Mouse (Mus musculus) lung, embryonic 14.5 days (tissue): Measurements from ENCODE around the gene Zbtb20. TPM values are rescaled to one million over a fixed set of nuclear protein-coding genes. Genes with fewer than 3 reads are reported as not detected.

Experiments
- ATAC-seq: fragments of 200-750 bp; cut with Nextera tagmentation; 2 replicates; pipeline ENCODE4 v1.8.0; 2017; ENCODE audit warnings: mild to moderate bottlenecking, moderate TSS enrichment, moderate library complexity; ENCODE audit not compliant: insufficient read depth
- DNase-seq: peaks from one replicate; pipeline ENCODE4 v3.0.0-alpha.2; 2015
- H3K27ac ChIP-seq: fragments of 300-500 bp; sonication (generic); 2 replicates; pipeline ENCODE4 v1.5.1; 2014; ENCODE audit warnings: low read depth, mild to moderate bottlenecking, moderate library complexity
- H3K27me3 ChIP-seq: fragments of 300-500 bp; sonication (generic); 2 replicates; pipeline ENCODE4 v1.6.1; 2014; ENCODE audit warnings: low read length, control low read depth; ENCODE audit not compliant: insufficient read depth
- H3K36me3 ChIP-seq: fragments of 300-500 bp; sonication (generic); 2 replicates; pipeline ENCODE4 v1.6.1; 2014; ENCODE audit warnings: control low read depth; ENCODE audit not compliant: insufficient read depth
- H3K4me1 ChIP-seq: fragments of 300-500 bp; sonication (generic); 2 replicates; pipeline ENCODE4 v1.6.1; 2014; ENCODE audit warnings: antibody characterized with exemption, control low read depth; ENCODE audit not compliant: insufficient read depth
- H3K4me2 ChIP-seq: fragments of 300-500 bp; sonication (generic); 2 replicates; pipeline ENCODE4 v1.6.1; 2014; ENCODE audit warnings: mild to moderate bottlenecking
- H3K4me3 ChIP-seq: fragments of 300-500 bp; sonication (generic); 2 replicates; pipeline ENCODE4 v1.5.1; 2014; ENCODE audit warnings: low read depth, low read length
- H3K9ac ChIP-seq: fragments of 300-500 bp; sonication (generic); 2 replicates; pipeline ENCODE4 v1.6.1; 2014
- H3K9me3 ChIP-seq: fragments of 300-500 bp; sonication (generic); 2 replicates; pipeline ENCODE4 v1.6.1; 2016; ENCODE audit warnings: low read depth, low read length, control low read depth
- CTCF ChIP-seq: IDR thresholded peaks from 2 replicates; pipeline ENCODE4 v1.5.1; 2016; ENCODE audit warnings: antibody characterized with exemption, low read depth
- WGBS: fragments of 180-500 bp; shearing (Covaris S2); extraction: QIAGEN DNeasy Blood & Tissue Kit; methylation state at CpG from one replicate; pipeline ENCODE4 v1.1.7; 2014; 5-methylcytosine and 5-hydroxymethylcytosine counted together
- polyA plus RNA-seq: library from polyadenylated mRNA; unstranded; fragments of >200 nt; fragmentation: Nextera tagmentation; extraction: Ambion mirVana; gene quantifications from 2 replicates; pipeline ENCODE4 v1.2.1, GENCODE M21; 2014

Gene Zbtb20
- polyA plus RNA-seq, 1 experiment from 2014 or later: 17.6 TPM

- Histone ChIP-seq H3K9ac (no peak overlapping the region), H3K27ac (no peak overlapping the region), H3K4me2 (no peak overlapping the region), H3K36me3 (no peaks in the 10 kb centered on the region), H3K27me3 (no peaks in the 10 kb centered on the region), H3K4me3 (no peak overlapping the region), H3K4me1 (no peaks in the 10 kb centered on the region), H3K9me3 (no peaks in the 10 kb centered on the region)
- ATAC-seq: no peak
- WGBS: 44% methylated on average over 2 of the region's 2 CpGs
- TF ChIP-seq CTCF: no peak
- no peak for DNase-seq
These were observed 544.2 kb downstream of the Zbtb20 start for GRCm38 (mm10) chr16:43419923-43420322.

DNA sequence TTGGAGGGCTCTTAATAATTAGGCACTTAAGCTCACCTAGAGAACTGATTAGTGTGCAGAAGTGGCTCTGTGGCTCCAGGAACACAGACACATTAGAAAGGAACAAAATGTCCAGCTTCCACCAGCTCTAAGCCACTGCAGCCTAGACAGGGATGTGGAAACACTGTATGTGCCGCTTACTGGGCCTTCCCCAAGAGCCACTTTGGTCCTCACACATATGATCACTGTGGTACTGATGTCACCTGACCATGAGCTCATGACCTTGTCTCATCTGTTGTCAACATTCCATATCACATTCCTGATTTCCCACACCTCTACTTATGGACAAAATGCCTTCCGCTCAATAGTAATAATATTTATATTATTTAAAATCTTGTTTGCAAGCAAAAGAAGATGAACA, 553.3 kb downstream of the Zbtb20 start:
- H3K36me3 ChIP-seq: no peaks in the 10 kb centered on the region
- ATAC-seq (no peak), DNase-seq (no peak)
- no peak overlapping the region for H3K27ac ChIP-seq
- H3K9ac ChIP-seq: no peak overlapping the region
- no peaks in the 10 kb centered on the region for H3K4me1 ChIP-seq
- H3K4me3 ChIP-seq: no peak overlapping the region
- no peak overlapping the region for H3K4me2 ChIP-seq
- H3K9me3 ChIP-seq: no peaks in the 10 kb centered on the region
- H3K27me3 ChIP-seq: no peaks in the 10 kb centered on the region
- TF ChIP-seq CTCF: no peak
- WGBS: 71% methylated on average over 2 of the region's 2 CpGs

GRCm38 (mm10) chr16:43430030-43430429, 554.3 kb downstream of the Zbtb20 start:
- ATAC-seq: no peak
- Histone ChIP-seq H3K27me3 (no peaks in the 10 kb centered on the region), H3K4me1 (no peaks in the 10 kb centered on the region), H3K9me3 (no peaks in the 10 kb centered on the region), H3K36me3 (no peaks in the 10 kb centered on the region), H3K4me2 (no peak overlapping the region), H3K27ac (no peak overlapping the region), H3K4me3 (no peak overlapping the region), H3K9ac (no peak overlapping the region)
- 64% methylated on average over 4 of the region's 4 CpGs for WGBS
- no peak for TF ChIP-seq CTCF
- no peak for DNase-seq

DNA sequence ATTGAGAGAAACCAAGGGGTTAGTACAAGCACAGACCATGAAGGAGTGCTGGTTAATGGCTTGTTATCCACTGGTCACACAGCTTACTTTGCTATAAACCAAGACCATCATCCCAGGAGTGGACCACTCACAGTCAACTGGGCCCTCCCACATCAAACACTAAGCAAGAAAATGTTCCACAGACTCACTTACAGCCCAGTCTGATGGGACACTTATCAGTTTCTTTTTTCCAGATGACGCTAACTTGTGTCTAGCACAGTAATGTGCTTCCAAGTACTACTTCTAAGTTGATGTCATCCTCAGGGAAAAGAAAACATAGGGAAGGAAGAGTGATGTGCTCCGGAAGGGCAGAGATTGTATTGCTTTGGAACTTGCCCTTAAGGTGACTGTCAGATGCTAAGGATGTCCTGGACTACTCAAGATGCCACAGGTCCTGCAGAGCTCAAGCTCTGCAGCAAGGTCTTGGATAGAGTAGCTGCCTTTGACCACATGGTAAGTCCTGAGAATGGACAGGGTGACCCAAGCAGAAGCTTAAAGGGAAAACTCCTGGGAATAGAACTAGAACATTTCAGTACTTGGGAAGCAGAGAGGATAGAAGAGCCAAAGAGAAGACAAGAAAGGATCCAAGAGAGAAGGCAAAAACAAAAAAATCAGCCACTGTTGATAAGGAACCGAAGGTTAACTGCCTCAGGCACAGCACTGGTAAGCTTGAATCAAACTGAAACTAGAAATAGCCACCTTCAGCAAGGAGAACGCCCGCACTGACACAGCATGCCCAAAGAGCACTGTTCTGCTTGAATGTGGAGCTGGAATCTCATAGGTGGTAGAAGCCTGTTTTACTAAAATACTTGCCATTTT, 556.1 kb downstream of the Zbtb20 start:
- no peaks in the 10 kb centered on the region for H3K9me3 ChIP-seq
- H3K36me3 ChIP-seq: no peaks in the 10 kb centered on the region
- H3K27me3 ChIP-seq: no peaks in the 10 kb centered on the region
- DNase-seq (no peak), ATAC-seq (no peak)
- H3K4me2 ChIP-seq: no peak overlapping the region
- H3K9ac ChIP-seq: no peak overlapping the region
- no peaks in the 10 kb centered on the region for H3K4me1 ChIP-seq
- H3K4me3 ChIP-seq: no peak overlapping the region
- H3K27ac ChIP-seq: no peak overlapping the region
- TF ChIP-seq CTCF: no peak
- WGBS: 74% methylated on average over 5 of the region's 5 CpGs

DNA sequence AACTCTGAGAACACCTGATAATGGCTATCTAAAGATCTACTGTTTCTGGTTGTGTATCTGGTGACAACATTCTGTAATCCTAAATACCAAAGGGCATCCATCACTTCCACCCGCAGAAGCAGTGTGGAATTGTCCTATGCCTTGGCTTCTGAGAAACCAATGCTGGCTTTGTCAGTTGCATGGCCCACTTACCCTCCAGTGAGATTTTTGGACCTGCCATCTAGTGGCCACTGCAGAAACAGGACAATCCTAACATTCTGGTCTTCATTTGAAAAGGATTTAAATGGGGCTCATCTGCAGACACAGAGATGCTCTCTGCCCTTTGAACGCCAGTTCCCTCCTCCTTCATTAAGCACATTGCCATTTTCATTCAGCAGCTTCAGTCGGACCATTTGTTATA, 559.3 kb downstream of the Zbtb20 start:
- Histone ChIP-seq H3K27me3 (no peaks in the 10 kb centered on the region), H3K4me1 (no peaks in the 10 kb centered on the region), H3K4me2 (no peak overlapping the region), H3K9ac (no peak overlapping the region), H3K27ac (no peak overlapping the region), H3K9me3 (no peaks in the 10 kb centered on the region), H3K36me3 (no peaks in the 10 kb centered on the region), H3K4me3 (no peak overlapping the region)
- ATAC-seq (no peak), DNase-seq (peak; percentile 67)
- WGBS: 48% methylated on average over 3 of the region's 3 CpGs
- peak; percentile 67 for TF ChIP-seq CTCF

DNA sequence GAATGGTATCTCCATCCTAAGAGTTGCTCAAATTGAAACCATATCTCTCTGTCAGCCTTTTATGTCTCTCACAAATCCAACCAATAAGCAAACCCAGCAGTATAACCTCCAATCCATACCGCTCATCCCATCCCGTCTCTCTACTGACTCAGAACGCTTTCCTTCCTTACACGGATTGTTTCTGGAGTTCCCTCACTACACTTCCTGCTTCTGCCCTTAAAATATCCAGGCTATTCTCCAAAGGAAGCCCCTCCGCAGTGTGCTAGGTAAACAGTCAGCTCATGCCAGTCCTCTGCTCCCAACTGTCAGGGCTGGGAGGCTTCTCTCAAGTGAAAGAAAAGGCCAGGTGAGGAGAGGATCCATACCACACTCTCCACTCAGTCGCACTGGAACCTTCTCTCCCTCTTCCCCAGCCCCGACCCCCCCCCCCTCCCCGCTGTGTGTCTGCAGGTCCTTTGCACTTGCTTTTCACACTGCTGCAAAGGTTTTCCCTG, 563.2 kb downstream of the Zbtb20 start:
- TF ChIP-seq CTCF: no peak
- H3K4me3 ChIP-seq: no peak overlapping the region
- no peaks in the 10 kb centered on the region for H3K27me3 ChIP-seq
- no peaks in the 10 kb centered on the region for H3K4me1 ChIP-seq
- H3K27ac ChIP-seq: no peak overlapping the region
- DNase-seq: no peak
- WGBS: 51% methylated on average over 8 of the region's 8 CpGs
- H3K9ac ChIP-seq: no peak overlapping the region
- H3K36me3 ChIP-seq: no peaks in the 10 kb centered on the region
- peak; percentile 21; the same call in 1 of the 2 replicates for ATAC-seq
- H3K9me3 ChIP-seq: no peaks in the 10 kb centered on the region
- no peak overlapping the region for H3K4me2 ChIP-seq

DNA sequence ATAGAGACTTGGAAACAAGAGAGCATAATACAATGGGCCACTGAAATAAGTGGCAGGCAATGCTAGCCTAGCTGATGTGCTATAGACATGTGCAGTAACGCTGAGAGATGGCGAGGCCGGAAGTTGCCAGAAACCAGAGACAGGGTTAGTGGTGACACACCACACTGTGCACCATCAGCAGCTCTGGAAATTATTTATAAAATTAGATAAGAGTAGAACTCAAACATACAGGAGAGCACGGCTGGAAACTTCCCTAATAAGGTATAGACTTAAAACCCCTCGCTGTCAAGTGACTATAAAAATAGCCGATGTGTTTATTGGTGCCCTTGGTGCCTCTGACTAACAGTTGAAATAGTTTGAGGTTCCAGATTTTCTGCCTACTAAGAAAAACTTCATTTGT, 565.7 kb downstream of the Zbtb20 start:
- DNase-seq (no peak), ATAC-seq (no peak)
- H3K4me1 ChIP-seq: no peaks in the 10 kb centered on the region
- no peaks in the 10 kb centered on the region for H3K27me3 ChIP-seq
- H3K9me3 ChIP-seq: no peaks in the 10 kb centered on the region
- no peak overlapping the region for H3K27ac ChIP-seq
- H3K4me3 ChIP-seq: no peak overlapping the region
- no peaks in the 10 kb centered on the region for H3K36me3 ChIP-seq
- TF ChIP-seq CTCF: no peak
- WGBS: 59% methylated on average over 6 of the region's 6 CpGs
- H3K4me2 ChIP-seq: no peak overlapping the region
- H3K9ac ChIP-seq: no peak overlapping the region
